Mouse (Mus musculus): ENCODE data around the gene Rgs9bp. TPM values are rescaled to one million over a fixed set of nuclear protein-coding genes. Genes with fewer than 3 reads are reported as not detected.
A peak's percentile ranks its signal among the peaks of the same experiment; 100 is the strongest.
"Not testable (repeated sequence)": the region's sequence is repeated elsewhere in the genome, so short reads cannot be mapped to it uniquely, and the experiment has no call there.

Rgs9bp gene
- polyA plus RNA-seq, 1 experiment, result 0.45 TPM

DNA sequence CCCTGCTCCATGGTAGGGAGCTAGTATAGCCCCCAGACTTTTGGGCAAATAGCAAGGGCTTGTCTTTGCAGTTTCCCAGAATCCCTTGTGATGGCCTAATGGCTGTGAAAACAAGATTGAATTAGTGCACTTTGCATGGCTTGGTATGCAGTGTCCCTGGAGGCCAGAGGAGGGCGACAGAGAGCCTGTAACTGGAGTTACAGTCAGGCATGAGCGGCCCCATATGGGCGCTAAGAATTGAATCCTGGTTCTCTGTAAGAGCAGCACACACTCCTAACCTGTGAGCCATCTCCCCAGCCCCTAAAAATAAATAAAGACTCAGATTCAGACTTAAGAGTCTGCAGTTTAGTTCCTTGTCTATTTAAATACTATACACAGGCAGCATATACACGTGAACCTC lies 5.5 kb downstream of the Rgs9bp start:
- Histone ChIP-seq H3K4me1 (ENCODE audit: control insufficient read depth, insufficient read depth, low read length) (no peaks in the 10 kb centered on the region), H3K4me3 (replicated peaks; ENCODE audit: control insufficient read depth, low read depth, low read length) (no peak overlapping the region), H3K27ac (ENCODE audit: control insufficient read depth, insufficient read depth, low read depth, low read length, poor library complexity) (no peak overlapping the region)
- 49% methylated on average over 4 of the region's 4 CpGs for WGBS
- TF ChIP-seq CTCF (IDR thresholded peaks at IDR 0.05; ENCODE audit: control insufficient read depth, insufficient read depth, low read length), result peak; percentile 82
- TF ChIP-seq POLR2A (IDR thresholded peaks at IDR 0.05; ENCODE audit: borderline replicate concordance, control insufficient read depth, low read depth, low read length), result no peak

DNA sequence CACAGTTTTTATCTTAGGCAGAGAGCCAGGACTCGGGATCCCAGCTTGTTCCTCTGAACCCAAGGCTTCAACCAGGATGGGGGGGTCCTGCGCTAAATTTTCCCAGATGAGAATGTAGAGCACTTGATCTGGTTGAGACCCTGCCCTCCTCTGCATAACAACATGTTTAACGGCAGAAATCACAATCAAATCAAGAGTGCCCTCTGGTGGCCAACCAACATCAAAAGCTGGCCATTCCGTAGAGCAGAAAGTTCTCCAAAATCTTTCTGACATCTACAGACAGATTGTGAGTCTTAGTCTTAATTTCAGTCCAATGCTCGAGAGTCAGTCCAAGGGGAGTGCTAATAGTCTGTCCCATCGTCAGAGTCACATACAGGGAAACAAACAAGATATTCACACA lies 14.5 kb downstream of the Rgs9bp start:
- not testable (repeated sequence) for H3K27ac ChIP-seq (ENCODE audit: control insufficient read depth, insufficient read depth, low read depth, low read length, poor library complexity); H3K4me1 ChIP-seq (ENCODE audit: control insufficient read depth, insufficient read depth, low read length); H3K4me3 ChIP-seq (replicated peaks; ENCODE audit: control insufficient read depth, low read depth, low read length)
- 17% methylated on average over 6 of the region's 6 CpGs for WGBS

DNA sequence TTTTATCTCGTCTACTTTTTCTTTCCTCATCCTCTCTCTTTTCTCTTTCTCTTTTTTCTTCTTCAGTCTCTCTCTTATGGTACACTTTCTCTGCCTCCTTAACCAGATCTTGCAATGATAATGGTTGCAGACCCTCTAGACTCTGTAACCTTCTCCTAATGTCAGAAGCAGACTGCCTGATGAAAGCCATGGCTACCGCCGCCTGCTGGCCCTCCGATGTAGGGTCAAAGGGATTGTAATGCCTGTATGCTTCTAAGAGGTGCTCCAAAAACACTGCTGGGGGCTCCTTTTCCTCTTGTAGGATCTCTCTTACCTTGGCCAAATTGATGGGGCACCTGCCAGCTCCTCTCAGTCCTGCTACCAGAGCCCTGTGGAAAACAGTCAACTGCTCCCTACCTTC lies 15.7 kb downstream of the Rgs9bp start:
- H3K4me3 ChIP-seq (replicated peaks; ENCODE audit: control insufficient read depth, low read depth, low read length); H3K27ac ChIP-seq (ENCODE audit: control insufficient read depth, insufficient read depth, low read depth, low read length, poor library complexity); H3K4me1 ChIP-seq (ENCODE audit: control insufficient read depth, insufficient read depth, low read length): not testable (repeated sequence)
- 87% methylated on average over 4 of the region's 4 CpGs for WGBS

DNA sequence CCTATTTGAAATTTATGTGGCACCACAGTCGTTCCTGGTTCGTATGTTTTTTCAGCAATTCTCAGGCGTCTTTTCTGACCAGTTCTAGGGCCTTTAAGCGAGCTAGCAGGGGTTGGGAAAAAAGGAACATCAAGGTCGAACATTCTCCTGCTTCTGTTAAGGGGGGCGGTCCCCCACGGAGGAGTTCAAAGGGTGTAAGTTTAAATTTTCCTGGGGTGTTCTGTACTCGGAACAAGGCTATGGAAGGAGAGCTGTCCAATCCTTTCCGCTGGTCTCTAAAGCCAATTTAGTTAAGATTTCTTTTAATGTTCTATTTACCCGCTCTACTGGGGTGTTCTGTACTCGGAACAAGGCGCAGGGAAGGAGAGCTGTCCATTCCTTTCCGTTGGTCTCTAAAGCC lies 19.4 kb downstream of the Rgs9bp start:
- not testable (repeated sequence) for H3K27ac ChIP-seq (ENCODE audit: control insufficient read depth, insufficient read depth, low read depth, low read length, poor library complexity); H3K4me1 ChIP-seq (ENCODE audit: control insufficient read depth, insufficient read depth, low read length); H3K4me3 ChIP-seq (replicated peaks; ENCODE audit: control insufficient read depth, low read depth, low read length)
- 84% methylated on average over 13 of the region's 13 CpGs for WGBS

DNA sequence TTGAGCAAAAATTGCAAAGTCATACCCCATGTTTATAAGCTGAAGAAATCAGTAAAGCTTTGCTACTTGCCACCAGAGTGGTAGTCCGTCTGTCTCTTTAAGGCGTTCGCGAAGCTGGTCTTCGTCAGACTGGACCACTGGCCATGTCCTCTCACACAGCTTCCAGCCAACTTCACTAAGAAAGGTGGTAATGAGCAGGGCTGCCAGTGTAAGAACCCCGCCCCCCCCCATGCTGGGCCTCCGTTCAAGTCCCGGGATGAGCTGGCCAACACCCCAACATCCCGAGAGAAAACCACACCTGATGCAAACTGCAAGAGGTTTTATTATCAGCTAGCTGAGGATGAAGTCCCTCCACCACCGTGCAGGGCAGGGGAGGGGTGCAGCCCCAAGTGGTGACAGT lies 20.5 kb downstream of the Rgs9bp start:
- 82% methylated on average over 10 of the region's 10 CpGs for WGBS
- not testable (repeated sequence) for H3K4me3 ChIP-seq (replicated peaks; ENCODE audit: control insufficient read depth, low read depth, low read length); H3K4me1 ChIP-seq (ENCODE audit: control insufficient read depth, insufficient read depth, low read length); H3K27ac ChIP-seq (ENCODE audit: control insufficient read depth, insufficient read depth, low read depth, low read length, poor library complexity)

DNA sequence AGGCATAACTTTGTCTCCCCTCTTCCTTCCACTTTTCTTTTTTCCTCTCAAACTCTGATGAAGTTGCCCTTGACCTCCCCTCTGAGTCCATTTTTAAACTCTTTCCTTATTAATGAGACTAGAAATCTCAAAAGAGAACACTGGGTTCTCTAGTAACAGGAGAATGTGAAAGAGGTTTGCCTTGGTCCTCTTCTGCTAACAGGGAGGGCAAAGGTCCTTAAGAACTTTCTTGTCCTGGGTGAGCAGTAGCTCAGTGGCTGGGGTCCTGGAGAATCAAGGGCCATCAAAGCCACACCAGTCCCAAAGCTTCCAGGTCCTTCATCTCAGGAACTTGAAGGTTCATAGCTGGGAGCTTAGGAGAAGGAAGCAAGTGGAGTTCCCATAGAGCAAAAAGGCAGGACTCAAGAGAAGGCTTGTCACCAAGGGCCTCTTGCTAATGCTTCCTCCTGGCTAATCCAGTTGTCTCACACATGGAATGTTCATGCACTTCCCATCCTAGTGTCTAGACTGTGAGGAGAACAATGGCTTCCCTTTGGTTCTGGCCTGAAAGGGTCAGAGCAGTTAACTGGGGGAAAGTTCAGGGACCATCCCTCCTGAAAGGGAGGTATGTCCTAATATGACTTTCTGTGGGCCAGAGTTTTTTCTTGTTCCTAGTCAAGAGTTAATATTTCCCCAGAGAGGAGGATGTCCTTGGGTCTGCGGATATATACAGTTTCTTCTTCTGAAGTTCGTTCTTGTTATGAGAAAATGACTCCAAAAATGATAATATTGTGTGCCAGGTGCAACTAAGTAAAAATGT lies 21.1 kb downstream of the Rgs9bp start:
- Histone ChIP-seq H3K27ac (ENCODE audit: control insufficient read depth, insufficient read depth, low read depth, low read length, poor library complexity) (no peak overlapping the region), H3K4me3 (replicated peaks; ENCODE audit: control insufficient read depth, low read depth, low read length) (no peak overlapping the region), H3K4me1 (ENCODE audit: control insufficient read depth, insufficient read depth, low read length) (peaks cover 2% of the 10 kb centered on the region)
- TF ChIP-seq POLR2A (IDR thresholded peaks at IDR 0.05; ENCODE audit: borderline replicate concordance, control insufficient read depth, low read depth, low read length), result no peak
- TF ChIP-seq CTCF (IDR thresholded peaks at IDR 0.05; ENCODE audit: control insufficient read depth, insufficient read depth, low read length), result no peak
- WGBS, result 85% methylated on average over 2 of the region's 2 CpGs

DNA sequence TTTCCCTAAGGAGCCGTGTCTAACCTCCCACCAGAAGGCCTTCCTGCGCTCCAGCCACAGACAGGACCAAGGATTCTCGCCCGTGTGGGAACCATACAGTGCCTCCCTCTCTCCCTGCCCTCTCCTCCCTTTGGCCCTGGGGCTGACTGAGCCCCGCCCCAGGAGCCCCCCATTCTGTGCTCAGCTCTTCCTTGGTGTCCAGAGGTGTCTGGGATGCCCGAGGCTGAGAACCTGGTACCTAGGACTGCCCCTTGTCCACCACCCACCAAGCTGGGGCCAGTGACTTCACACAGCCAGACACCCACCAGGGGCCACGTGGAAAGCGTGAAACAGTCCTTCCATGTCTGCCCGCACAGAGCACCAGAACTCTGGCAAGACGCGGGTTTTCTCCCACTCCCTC lies 22.3 kb downstream of the Rgs9bp start:
- peaks cover 2% of the 10 kb centered on the region for H3K4me1 ChIP-seq (ENCODE audit: control insufficient read depth, insufficient read depth, low read length)
- H3K27ac ChIP-seq (ENCODE audit: control insufficient read depth, insufficient read depth, low read depth, low read length, poor library complexity), result no peak overlapping the region; the same call in 1 of the 2 replicates
- no peak overlapping the region for H3K4me3 ChIP-seq (replicated peaks; ENCODE audit: control insufficient read depth, low read depth, low read length)
- TF ChIP-seq CTCF (IDR thresholded peaks at IDR 0.05; ENCODE audit: control insufficient read depth, insufficient read depth, low read length) (no peak), POLR2A (IDR thresholded peaks at IDR 0.05; ENCODE audit: borderline replicate concordance, control insufficient read depth, low read depth, low read length) (no peak)
- 79% methylated on average over 11 of the region's 11 CpGs for WGBS

DNA sequence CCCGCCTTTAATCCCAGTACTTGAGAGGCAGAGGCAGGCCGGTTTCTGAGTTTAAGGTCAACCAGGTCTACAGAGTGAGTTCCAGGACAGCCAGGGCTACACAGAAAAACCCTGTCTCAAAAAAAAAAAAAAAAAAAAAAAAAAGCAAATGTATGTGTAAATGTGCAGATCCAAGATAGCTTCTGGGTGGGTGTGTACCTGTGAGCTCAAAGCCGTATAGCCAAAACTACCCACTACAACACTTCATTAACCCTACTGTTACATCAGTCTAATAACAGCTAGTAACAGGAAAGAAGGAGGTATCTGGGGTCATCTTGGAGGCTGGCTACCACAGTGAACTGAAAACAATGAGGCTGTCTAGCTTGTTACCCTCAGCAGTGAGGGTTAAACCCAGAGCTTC lies 25.5 kb downstream of the Rgs9bp start:
- Histone ChIP-seq H3K4me3 (replicated peaks; ENCODE audit: control insufficient read depth, low read depth, low read length) (no peak overlapping the region), H3K4me1 (ENCODE audit: control insufficient read depth, insufficient read depth, low read length) (peaks cover 4% of the 10 kb centered on the region), H3K27ac (ENCODE audit: control insufficient read depth, insufficient read depth, low read depth, low read length, poor library complexity) (peak overlapping the region; percentile 23; the same call in 1 of the 2 replicates)
- WGBS, result 55% methylated on average over 3 of the region's 3 CpGs
- TF ChIP-seq CTCF (IDR thresholded peaks at IDR 0.05; ENCODE audit: control insufficient read depth, insufficient read depth, low read length) (no peak), POLR2A (IDR thresholded peaks at IDR 0.05; ENCODE audit: borderline replicate concordance, control insufficient read depth, low read depth, low read length) (no peak)

DNA sequence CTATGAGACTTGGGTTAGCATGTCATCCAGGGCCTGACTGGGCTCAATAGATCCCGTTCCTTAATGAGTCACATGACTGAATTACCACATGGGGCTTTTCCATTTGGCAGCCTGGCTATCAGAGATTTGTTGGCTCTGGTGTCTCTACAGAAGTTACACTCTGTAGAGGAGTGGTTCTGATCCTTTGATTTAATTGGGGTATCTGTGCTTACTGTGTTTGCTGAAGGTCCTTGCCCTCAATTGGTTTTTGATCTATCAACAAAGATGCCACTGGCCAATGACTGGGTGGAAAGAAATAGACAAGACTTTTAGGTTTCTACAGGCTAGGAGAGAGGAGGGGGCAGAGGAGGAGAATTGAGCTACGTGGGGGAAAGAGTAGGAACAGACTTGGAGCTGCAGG lies 26.7 kb downstream of the Rgs9bp start:
- H3K4me1 ChIP-seq (ENCODE audit: control insufficient read depth, insufficient read depth, low read length), result peaks cover 6% of the 10 kb centered on the region
- TF ChIP-seq CTCF (IDR thresholded peaks at IDR 0.05; ENCODE audit: control insufficient read depth, insufficient read depth, low read length) (no peak), POLR2A (IDR thresholded peaks at IDR 0.05; ENCODE audit: borderline replicate concordance, control insufficient read depth, low read depth, low read length) (no peak)
- H3K4me3 ChIP-seq (replicated peaks; ENCODE audit: control insufficient read depth, low read depth, low read length), result no peak overlapping the region
- 79% methylated on average over 2 of the region's 2 CpGs for WGBS
- H3K27ac ChIP-seq (ENCODE audit: control insufficient read depth, insufficient read depth, low read depth, low read length, poor library complexity), result no peak overlapping the region
